Mouse (Mus musculus) right cerebral cortex, postnatal 25 days (tissue): ENCODE measurements around the gene Tmem213.

Experiments used
- DNase-seq: peaks from one replicate; pipeline ENCODE4 v3.0.0; 2022

The Tmem213 gene

GRCm38 (mm10) chr6:38159576-38159975 is 50.5 kb downstream of the Tmem213 start:
- DNase-seq = no peak

GRCm38 (mm10) chr6:38160102-38160501 is 51.0 kb downstream of the Tmem213 start:
- DNase-seq = peak; percentile 59

DNA sequence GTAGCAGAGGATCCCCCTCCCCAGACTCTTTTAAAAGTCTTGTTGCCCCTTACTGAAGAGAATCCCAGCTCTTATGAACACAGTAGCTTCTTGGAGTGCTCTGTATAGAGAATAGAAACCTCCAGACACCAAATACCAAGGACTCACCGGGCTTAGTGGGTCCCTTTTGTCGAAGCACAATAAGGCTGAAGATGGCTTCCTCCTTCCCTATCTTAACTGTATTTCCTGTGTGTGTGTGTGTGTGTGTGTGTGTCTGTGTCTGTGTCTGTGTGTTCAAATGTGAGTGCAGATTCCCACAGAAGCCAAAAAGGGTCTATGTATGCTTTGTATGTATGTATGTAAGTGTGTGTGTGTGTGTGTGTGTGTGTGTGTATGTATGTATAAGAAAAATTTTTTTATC is 51.5 kb downstream of the Tmem213 start:
- DNase-seq = no peak

DNA sequence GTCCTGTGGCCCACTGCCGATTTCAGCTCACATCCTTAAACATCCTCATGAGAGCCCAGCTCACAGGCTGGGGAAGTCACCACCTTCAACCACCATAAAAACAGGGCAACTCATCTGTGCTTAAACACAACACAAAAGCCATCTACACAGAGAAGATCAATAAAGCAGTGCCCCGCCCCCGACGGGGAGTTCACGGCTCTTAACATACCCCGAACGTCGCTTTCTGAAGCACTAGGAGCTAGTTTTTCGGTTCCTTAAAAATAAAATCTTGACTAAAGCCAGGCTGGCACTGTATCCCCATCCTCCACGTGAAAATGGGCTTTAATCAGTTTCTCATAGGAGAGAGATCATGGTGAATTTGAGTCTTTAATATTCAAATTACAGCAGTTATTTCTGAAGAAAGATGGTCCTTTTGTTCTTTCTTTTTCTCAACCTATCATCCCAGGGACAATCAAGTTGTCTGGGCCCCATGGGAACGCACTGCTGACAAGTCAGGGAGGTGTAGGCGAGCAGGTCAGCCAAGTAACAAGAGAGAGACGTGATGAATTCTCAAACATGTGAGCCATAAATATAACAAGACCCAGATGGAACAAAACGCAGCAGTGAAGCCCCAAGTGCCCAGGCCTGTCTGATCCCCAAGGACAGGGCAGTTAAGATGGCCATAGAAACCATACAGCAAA is 53.9 kb downstream of the Tmem213 start:
- DNase-seq = no peak

DNA sequence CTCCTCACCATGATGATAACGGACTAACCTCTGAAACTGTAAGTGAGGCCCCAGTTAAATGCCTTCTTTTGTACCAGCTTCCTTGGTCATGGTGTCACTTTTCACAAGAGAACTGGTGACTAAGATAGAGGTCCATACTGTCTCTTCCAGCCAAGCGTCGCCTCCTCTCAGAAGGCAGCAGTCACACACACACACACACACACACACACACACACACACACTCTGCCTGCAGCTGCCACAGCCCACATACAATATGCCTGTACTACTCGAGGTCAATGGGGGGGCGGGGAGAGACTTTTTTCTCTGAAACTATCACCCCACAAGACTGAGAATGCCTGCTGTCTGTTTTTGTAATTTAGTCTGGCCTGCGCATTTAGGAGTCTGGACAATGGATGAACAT is 55.6 kb downstream of the Tmem213 start:
- DNase-seq = no peak

DNA sequence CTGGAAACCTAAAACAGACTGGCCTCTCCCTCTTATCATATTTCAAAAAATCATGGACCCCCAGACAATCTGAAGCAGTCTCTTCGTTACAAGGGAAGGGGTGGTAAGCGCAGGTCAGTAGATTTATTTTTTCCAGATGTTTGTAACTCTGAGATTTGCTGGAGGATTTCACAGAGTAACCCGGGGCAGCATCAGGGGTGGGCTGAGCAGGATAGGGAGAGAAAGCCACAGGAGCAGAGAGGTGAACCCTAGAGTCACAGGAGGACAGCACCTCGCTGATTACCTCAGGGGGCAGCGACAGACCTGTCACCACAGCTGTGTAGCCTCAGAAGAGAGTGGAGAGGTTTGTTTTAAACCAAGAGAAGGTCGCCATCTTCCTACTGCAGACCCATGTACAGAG is 56.3 kb downstream of the Tmem213 start:
- no peak for DNase-seq
